Mouse (Mus musculus): ENCODE data around the gene Sptlc2. TPM values are rescaled to one million over a fixed set of nuclear protein-coding genes. Genes with fewer than 3 reads are reported as not detected.

Gene Sptlc2
- polyA plus RNA-seq (2021; fragmentation: Nextera tagmentation): 23.9 and 26.2 TPM in 2 replicates
- long read RNA-seq, experiment 1, full-length matches to known transcripts: 34 of 43 reads
- long read RNA-seq, experiment 1, partial matches to known transcripts: 3 of 43 reads
- long read RNA-seq, experiment 1, other reads (novel, unspliced or antisense): 6 of 43 reads
- long read RNA-seq, experiment 2, full-length matches to known transcripts: 121 of 132 reads
- long read RNA-seq, experiment 2, partial matches to known transcripts: 3 of 132 reads
- long read RNA-seq, experiment 2, other reads (novel, unspliced or antisense): 8 of 132 reads

GRCm38 (mm10) chr12:87388122-87388774 lies at the start of gene Sptlc2:
Sptlc2 (minus strand) TSS chr12:87388355.

GRCm38 (mm10) chr12:87299657-87300440 lies 88.3 kb downstream of the Sptlc2 start, which contains the start of gene Ism2:
Ism2 (minus strand) TSS chr12:87299705.

DNA sequence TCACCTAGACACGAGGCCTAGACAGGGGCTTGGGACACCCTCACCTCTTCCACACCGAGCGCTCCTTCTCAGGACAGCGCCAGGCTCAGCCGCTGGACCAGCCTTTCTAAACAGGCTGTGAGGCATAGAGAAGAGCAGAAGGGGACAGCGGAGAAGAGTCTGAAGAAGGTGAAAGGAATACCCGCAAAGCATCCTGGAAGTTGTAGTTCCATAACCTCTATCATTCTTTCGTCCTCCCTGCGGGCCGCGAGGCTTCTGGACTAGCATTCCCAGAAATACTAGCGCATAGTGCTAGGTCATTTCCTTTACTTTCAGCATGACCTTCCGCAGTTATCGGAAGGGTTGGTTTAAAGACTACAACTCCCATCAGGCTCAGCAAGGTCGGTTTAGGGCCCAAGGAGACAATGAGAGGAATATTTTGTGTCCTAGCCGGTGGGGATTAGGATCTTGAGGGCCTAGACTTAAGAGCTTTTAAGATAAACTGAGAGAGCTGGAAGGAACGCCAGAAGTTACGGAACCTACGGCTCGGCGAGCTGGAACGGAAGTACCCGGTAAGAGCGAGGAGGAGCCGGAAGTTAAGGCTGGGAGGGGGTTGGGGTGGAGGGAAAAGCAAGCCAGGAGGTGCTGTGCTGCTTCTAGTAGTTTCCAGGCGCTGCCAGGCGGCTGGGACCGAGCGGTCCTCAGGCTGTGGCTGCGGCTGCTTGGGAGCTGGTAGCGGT lies 121.9 kb downstream of the Sptlc2 start, which contains the start of the genes Vipas39 and Ahsa1:
Gene Vipas39, minus strand, starts transcription at position 149 of the 719 bp plus-strand sequence.
Gene Ahsa1, plus strand, starts transcription at position 372 of the 719 bp plus-strand sequence.

Small RNAs within 50 kb of the gene (microRNA-seq; reads per million reads assigned to microRNA genes)
- gene Gm47293: not detected
- gene Mir3068: 81.6 reads per million, percentile 57 among the genes with 10 or more reads in this experiment

Other genes starting within 250 kb of the Sptlc2 start
- gene Gstz1, start 241.2 kb downstream of the Sptlc2 start, polyA plus RNA-seq (2021; fragmentation: Nextera tagmentation): 36.9 and 38.4 TPM in 2 replicates
- gene Pomt2, start 240.4 kb downstream of the Sptlc2 start, polyA plus RNA-seq (2021; fragmentation: Nextera tagmentation): 6.5 and 7.1 TPM in 2 replicates
- gene Samd15, start 188.6 kb downstream of the Sptlc2 start, polyA plus RNA-seq (2021; fragmentation: Nextera tagmentation): 2.0 and 2.9 TPM in 2 replicates
- 5.1 and 5.6 TPM in 2 replicates for gene Tmed8, start 187.9 kb downstream of the Sptlc2 start, polyA plus RNA-seq (2021; fragmentation: Nextera tagmentation)
- gene Noxred1, start 149.6 kb downstream of the Sptlc2 start, polyA plus RNA-seq (2021; fragmentation: Nextera tagmentation): 0.18 and 0.21 TPM in 2 replicates
- 26.2 and 29.3 TPM in 2 replicates for gene Vipas39, start 122.1 kb downstream of the Sptlc2 start, polyA plus RNA-seq (2021; fragmentation: Nextera tagmentation)
- gene Ahsa1, start 121.9 kb downstream of the Sptlc2 start, polyA plus RNA-seq (2021; fragmentation: Nextera tagmentation): 131 and 142 TPM in 2 replicates
- gene Ism2, start 88.7 kb downstream of the Sptlc2 start, polyA plus RNA-seq (2021; fragmentation: Nextera tagmentation): 0.18 and 0.25 TPM in 2 replicates
- 356 and 416 TPM in 2 replicates for gene Slirp, start 55.5 kb upstream of the Sptlc2 start, polyA plus RNA-seq (2021; fragmentation: Nextera tagmentation)
- 8.1 and 8.2 TPM in 2 replicates for gene Alkbh1, start 55.7 kb upstream of the Sptlc2 start, polyA plus RNA-seq (2021; fragmentation: Nextera tagmentation)
- 47.9 and 57.2 TPM in 2 replicates for gene Snw1, start 83.9 kb upstream of the Sptlc2 start, polyA plus RNA-seq (2021; fragmentation: Nextera tagmentation)
- gene Gm5788, start 106.4 kb upstream of the Sptlc2 start, polyA plus RNA-seq (2021; fragmentation: Nextera tagmentation): not detected in 2 replicates
- gene Gm8300, start 126.0 kb upstream of the Sptlc2 start, polyA plus RNA-seq (2021; fragmentation: Nextera tagmentation): not detected in 2 replicates
- gene Oog1, start 214.3 kb upstream of the Sptlc2 start, polyA plus RNA-seq (2021; fragmentation: Nextera tagmentation): not detected in 2 replicates
- not detected in 2 replicates for gene Gm4027, start 230.5 kb upstream of the Sptlc2 start, polyA plus RNA-seq (2021; fragmentation: Nextera tagmentation)